ENCODE assay signal across 8 mouse cellular contexts in the genomic region with DNA sequence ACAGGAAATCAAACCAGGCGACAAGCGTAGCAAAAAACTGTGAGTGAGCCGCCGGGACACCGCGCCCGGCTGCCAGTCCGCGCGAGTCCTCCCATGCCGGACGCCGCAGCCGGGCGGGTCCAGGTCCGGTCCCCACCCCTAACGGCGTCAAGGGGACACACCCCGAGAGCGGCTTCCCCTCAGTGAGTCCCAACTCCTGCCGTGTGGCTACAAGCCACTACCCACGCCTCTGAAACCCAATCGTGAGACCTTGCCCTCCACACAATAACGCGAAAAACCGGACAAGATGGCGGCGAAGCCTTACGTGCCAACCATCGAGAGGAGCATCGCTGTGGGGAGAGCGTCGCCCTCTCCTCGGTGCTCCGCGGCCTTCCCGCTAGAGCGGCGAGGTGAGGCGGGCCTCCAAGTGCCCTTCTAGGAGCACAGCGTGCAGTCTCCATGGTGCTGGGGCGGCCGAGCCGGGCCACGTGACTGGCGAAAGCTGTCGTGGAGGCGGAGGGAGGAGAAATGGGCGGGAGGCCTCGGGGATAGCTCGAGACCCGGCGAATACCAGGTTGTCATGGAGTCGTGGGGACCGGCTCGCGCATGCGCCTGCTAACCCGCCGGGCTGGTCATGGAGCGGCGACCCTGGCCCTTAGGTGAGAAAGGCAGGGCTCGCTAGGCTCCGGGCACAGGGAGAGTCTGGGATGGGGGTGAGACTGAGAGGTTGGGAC. TPM values are rescaled to one million over a fixed set of nuclear protein-coding genes. Genes with fewer than 3 reads are reported as not detected.
DNase-seq lines count a peak whose midpoint lies in the region; ATAC-seq and TF ChIP-seq lines count a peak whose summit lies in the region.

A gene (plus strand): TSS at position 182 of the 713 bp plus-strand sequence.

- peak within 1 kb of the TSS; percentile 57 for H3K4me3 ChIP-seq in embryonic facial prominence, embryonic 13.5 days
- peak within 1 kb of the TSS; percentile 75 for H3K4me3 ChIP-seq in kidney, adult 2 months (ENCODE audit: insufficient read depth, low read depth, low read length)
- peak within 1 kb of the TSS; percentile 70 for H3K4me3 ChIP-seq in limb, embryonic 12.5 days (replicated peaks)
- H3K4me3 ChIP-seq in midbrain, embryonic 15.5 days, result peak within 1 kb of the TSS; percentile 58
- H3K4me3 ChIP-seq in spleen, adult 2 months (ENCODE audit: extremely low read depth, insufficient read depth, insufficient read length), result peak within 1 kb of the TSS; percentile 72

- peak; percentile 58 for TF ChIP-seq POLR2A in kidney, adult 2 months (IDR thresholded peaks at IDR 0.05; ENCODE audit: low read depth, low read length)
- peak; percentile 66 for TF ChIP-seq POLR2A in spleen, adult 2 months (IDR thresholded peaks at IDR 0.05; ENCODE audit: low read depth, low read length)

- no peaks in the 10 kb centered on the region for H3K27me3 ChIP-seq in embryonic facial prominence, embryonic 13.5 days
- no peaks in the 10 kb centered on the region for H3K27me3 ChIP-seq in kidney, adult 2 months (replicated peaks; ENCODE audit: control insufficient read depth, insufficient read depth, low read length)
- H3K27me3 ChIP-seq in limb, embryonic 12.5 days, result no peaks in the 10 kb centered on the region
- no peaks in the 10 kb centered on the region for H3K27me3 ChIP-seq in midbrain, embryonic 15.5 days (replicated peaks)
- H3K27me3 ChIP-seq in spleen, adult 2 months (ENCODE audit: control insufficient read depth, insufficient read depth, low read length), result no peaks in the 10 kb centered on the region

- peak within 1 kb of the TSS; percentile 97 for H3K27ac ChIP-seq in embryonic facial prominence, embryonic 13.5 days
- H3K27ac ChIP-seq in kidney, adult 2 months (ENCODE audit: insufficient read depth, low read depth, low read length), result peak within 1 kb of the TSS; percentile 92
- peak within 1 kb of the TSS; percentile 100 for H3K27ac ChIP-seq in limb, embryonic 12.5 days
- H3K27ac ChIP-seq in midbrain, embryonic 15.5 days, result peak within 1 kb of the TSS; percentile 99
- peak within 1 kb of the TSS; percentile 94 for H3K27ac ChIP-seq in spleen, adult 2 months (ENCODE audit: insufficient read depth, low read length)

- WGBS in embryonic facial prominence, embryonic 13.5 days, result under 1% methylated on average over 64 of the region's 64 CpGs
- WGBS in kidney, adult 2 months, result under 1% methylated on average over 64 of the region's 64 CpGs
- under 1% methylated on average over 64 of the region's 64 CpGs for WGBS in limb, embryonic 12.5 days
- under 1% methylated on average over 64 of the region's 64 CpGs for WGBS in midbrain, embryonic 15.5 days
- under 1% methylated on average over 64 of the region's 64 CpGs for WGBS in spleen, adult 2 months

- peak within 1 kb of the TSS; percentile 91 for H3K4me2 ChIP-seq in embryonic facial prominence, embryonic 13.5 days
- H3K4me2 ChIP-seq in limb, embryonic 12.5 days, result peak within 1 kb of the TSS; percentile 89
- peak within 1 kb of the TSS; percentile 80 for H3K4me2 ChIP-seq in midbrain, embryonic 15.5 days

- H3K4me1 ChIP-seq in embryonic facial prominence, embryonic 13.5 days, result peaks cover 31% of the 10 kb centered on the region
- H3K4me1 ChIP-seq in kidney, adult 2 months (ENCODE audit: control insufficient read depth, insufficient read depth, low read length), result peaks cover 15% of the 10 kb centered on the region; the same call in 1 of the 2 replicates
- peaks cover 26% of the 10 kb centered on the region for H3K4me1 ChIP-seq in limb, embryonic 12.5 days (replicated peaks)
- peaks cover 51% of the 10 kb centered on the region for H3K4me1 ChIP-seq in midbrain, embryonic 15.5 days
- H3K4me1 ChIP-seq in spleen, adult 2 months (ENCODE audit: control insufficient read depth, insufficient read depth, insufficient read length), result peaks cover 4% of the 10 kb centered on the region; the same call in 1 of the 2 replicates

- TF ChIP-seq CTCF in kidney, adult 2 months (conservative IDR thresholded peaks at IDR 0.05; ENCODE audit: insufficient read depth, insufficient read length, low read depth, low read length), result no peak
- TF ChIP-seq CTCF in spleen, adult 2 months (IDR thresholded peaks at IDR 0.05; ENCODE audit: extremely low read depth, insufficient read depth, insufficient read length, insufficient replicate concordance), result no peak

- peak within 1 kb of the TSS; percentile 85 for H3K9ac ChIP-seq in embryonic facial prominence, embryonic 13.5 days
- peak within 1 kb of the TSS; percentile 91 for H3K9ac ChIP-seq in limb, embryonic 12.5 days (replicated peaks)
- peak within 1 kb of the TSS; percentile 87 for H3K9ac ChIP-seq in midbrain, embryonic 15.5 days

- no peaks in the 10 kb centered on the region; the same call in 1 of the 2 replicates for H3K36me3 ChIP-seq in embryonic facial prominence, embryonic 13.5 days
- H3K36me3 ChIP-seq in kidney, adult 2 months (ENCODE audit: control insufficient read depth, insufficient read depth, low read length), result no peaks in the 10 kb centered on the region
- H3K36me3 ChIP-seq in limb, embryonic 12.5 days, result no peaks in the 10 kb centered on the region
- H3K36me3 ChIP-seq in midbrain, embryonic 15.5 days (replicated peaks), result no peaks in the 10 kb centered on the region
- H3K36me3 ChIP-seq in spleen, adult 2 months (ENCODE audit: control insufficient read depth, insufficient read depth, low read length), result no peaks in the 10 kb centered on the region

- ATAC-seq in embryonic facial prominence, embryonic 13.5 days (ENCODE audit: insufficient number of reproducible peaks, insufficient read depth, low FRiP score, low TSS enrichment, low read depth), result peak; percentile 99
- peak; percentile 99 for ATAC-seq in limb, embryonic 12.5 days (ENCODE audit: insufficient number of reproducible peaks, insufficient read depth, low FRiP score, low TSS enrichment, low read depth)
- ATAC-seq in midbrain, embryonic 15.5 days (replicated peaks), result peak; percentile 98

- DNase-seq in 3134 (ENCODE audit: extremely low read depth, insufficient read length, low spot score), result peak; percentile 97
- DNase-seq in adrenal gland, postnatal 36 days, result peak; percentile 98 to 99
- peak; percentile 97 to 100 for DNase-seq in heart, adult 18-20 months
- DNase-seq in kidney, adult 2 months, result peak; percentile 99
- DNase-seq in spleen, adult 2 months (ENCODE audit: low read depth in 1 of 2, low spot score in 2 of 2), result peak; percentile 95 to 98

- H3K9me3 ChIP-seq in embryonic facial prominence, embryonic 13.5 days, result no peaks in the 10 kb centered on the region
- no peaks in the 10 kb centered on the region for H3K9me3 ChIP-seq in limb, embryonic 12.5 days
- no peaks in the 10 kb centered on the region for H3K9me3 ChIP-seq in midbrain, embryonic 15.5 days

RNA-seq across cellular contexts. Expression of the gene that starts here (rescaled TPM):
- 10 to 100 TPM; 24.4 to 24.7 TPM for total RNA-seq in adrenal gland, postnatal 36 days (2021)
- polyA plus RNA-seq in embryonic facial prominence, embryonic 13.5 days (2015; fragmentation: Nextera tagmentation; extraction: Ambion mirVana), result 24.3 TPM in 2 replicates
- 10 to 100 TPM; 37.1 to 40.8 TPM for total RNA-seq in heart, adult 18-20 months (2021)
- 28.8 and 34.2 TPM in 2 replicates for polyA plus RNA-seq in kidney, adult 2 months (2012; rRNA removed)
- 30.8 and 33.1 TPM in 2 replicates for polyA plus RNA-seq in limb, embryonic 12.5 days (2016; fragmentation: Nextera tagmentation; extraction: Ambion mirVana)
- polyA plus RNA-seq in midbrain, embryonic 15.5 days (2015; fragmentation: Nextera tagmentation; extraction: Ambion mirVana), result 55.0 and 56.0 TPM in 2 replicates
- polyA plus RNA-seq in spleen, adult 2 months (2012; rRNA removed), result 24.2 and 31.1 TPM in 2 replicates

Comparison
In these comparisons a context has a peak if more than half of its experiments do, and no peak if none do; other contexts are left out.
1. Peak in every context shown above with its lines: DNase-seq, ATAC-seq, H3K4me3 ChIP-seq and H3K27ac ChIP-seq.